Mouse (Mus musculus) myocyte (in vitro differentiated cells): Measurements from ENCODE around the gene Wnt9a.

ENCODE experiments used
- MAX ChIP-seq: IDR thresholded peaks from one replicate; pipeline ENCODE4 v1.6.1; 2011; ENCODE audit warnings: low read depth, mild to moderate bottlenecking, control low read depth
- POLR2A ChIP-seq: IDR thresholded peaks from one replicate; pipeline ENCODE4 v1.6.1; 2011; ENCODE audit warnings: low read depth, mild to moderate bottlenecking, control low read depth, moderate library complexity; ENCODE audit not compliant: insufficient read length
- POLR2AphosphoS2 ChIP-seq: IDR thresholded peaks from one replicate; pipeline ENCODE4 v1.6.1; 2011; ENCODE audit warnings: low read depth, control low read depth; ENCODE audit not compliant: insufficient read length
- SRF ChIP-seq: IDR thresholded peaks from one replicate; pipeline ENCODE4 v1.6.1; 2011; ENCODE audit warnings: low read depth; ENCODE audit not compliant: control insufficient read depth, insufficient read length
- USF1 ChIP-seq: IDR thresholded peaks from one replicate; pipeline ENCODE4 v1.6.1; 2011; ENCODE audit warnings: low read depth, mild to moderate bottlenecking, control low read depth, moderate library complexity

DNA sequence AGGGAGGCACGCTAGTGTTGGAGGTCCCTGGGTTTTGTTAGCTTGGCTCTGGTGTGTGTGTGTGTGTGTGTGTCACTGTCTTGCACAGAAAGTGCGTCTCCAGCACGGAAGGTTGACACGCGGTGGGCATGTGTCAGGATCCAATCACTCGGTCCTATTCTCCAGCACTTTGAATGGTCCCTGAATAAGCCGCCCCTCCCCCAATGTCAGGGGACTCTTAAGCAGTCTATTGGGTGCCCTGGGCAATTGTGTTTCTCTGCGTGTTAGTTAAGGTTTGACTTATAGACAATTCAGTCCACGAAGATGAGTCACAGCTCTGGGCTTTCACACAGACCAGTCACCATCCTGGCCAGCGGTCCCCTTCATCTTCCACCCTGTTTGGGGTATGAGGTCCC lies 910 bp upstream of the Wnt9a start:
- TF ChIP-seq SRF = no peak
- no peak for TF ChIP-seq POLR2AphosphoS2
- TF ChIP-seq POLR2A = no peak
- no peak for TF ChIP-seq MAX
- no peak for TF ChIP-seq USF1
